Mouse (Mus musculus) megakaryocyte, embryonic 14.5 days (primary cell): ENCODE measurements at regions not wholly inside any gene's neighbourhood (a gene's known extent, or its start where the extent isn't known, plus 50 kb on each side); places are given as distances from the start of the nearest gene placed in this dataset.

ENCODE experiments used
- FLI1 ChIP-seq: IDR thresholded peaks from 2 replicates; pipeline ENCODE4 v1.6.1; 2012; ENCODE audit warnings: low read length, inconsistent platforms, mixed read lengths
- GATA1 ChIP-seq: IDR thresholded peaks from 3 replicates; pipeline ENCODE4 v1.6.1; 2012; ENCODE audit warnings: mixed read lengths, low read length, inconsistent platforms, borderline replicate concordance

DNA sequence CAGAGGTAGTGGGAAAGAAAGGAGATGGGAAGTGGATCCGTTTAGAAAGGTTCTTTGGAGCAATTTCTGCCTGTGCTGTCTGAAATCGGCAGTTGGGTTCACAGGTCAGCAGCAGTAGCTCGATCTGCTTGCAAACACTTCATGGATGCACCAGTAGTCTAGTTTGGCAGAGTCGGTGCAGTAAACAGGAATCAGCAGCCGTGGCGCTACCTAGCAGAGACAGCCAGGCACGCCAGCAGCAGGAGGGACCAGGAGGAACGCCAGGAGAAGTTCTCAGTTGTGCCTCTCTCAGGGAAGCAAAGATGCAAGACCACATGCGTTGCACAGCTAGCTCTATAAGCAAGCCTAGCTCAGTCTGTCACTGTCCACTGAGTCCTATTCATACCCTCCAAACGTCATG, 71.0 kb upstream of the Fam241a start:
- TF ChIP-seq GATA1 (no peak), FLI1 (no peak)
